In genomic region chr8:70763354-70763753, GRCm38 (mm10) we compare ENCODE assay signal across 8 mouse cellular contexts. TPM values are rescaled to one million over a fixed set of nuclear protein-coding genes. Genes with fewer than 3 reads are reported as not detected.
DNase-seq lines count a peak whose midpoint lies in the region; ATAC-seq and TF ChIP-seq lines count a peak whose summit lies in the region.

No protein-coding gene starts in this region.

- peaks cover 66% of the 10 kb centered on the region for H3K4me1 ChIP-seq in hindbrain, embryonic 10.5 days (replicated peaks)
- peaks cover 42% of the 10 kb centered on the region for H3K4me1 ChIP-seq in hindbrain, embryonic 12.5 days
- peaks cover 18 to 65% of the 10 kb centered on the region in 2 experiments for H3K4me1 ChIP-seq in CH12.LX (ENCODE audit: control insufficient read depth in 1 of 2, insufficient read depth in 2 of 2)
- H3K4me1 ChIP-seq in small intestine, adult 2 months (ENCODE audit: control insufficient read depth, insufficient read depth, insufficient read length, low read length), result peaks cover 37% of the 10 kb centered on the region

- no peaks in the 10 kb centered on the region for H3K9me3 ChIP-seq in hindbrain, embryonic 10.5 days
- H3K9me3 ChIP-seq in hindbrain, embryonic 12.5 days (replicated peaks), result no peaks in the 10 kb centered on the region
- no peaks in the 10 kb centered on the region for H3K9me3 ChIP-seq in CH12.LX (replicated peaks; ENCODE audit: low read length)

- H3K27ac ChIP-seq in hindbrain, embryonic 10.5 days, result no peak overlapping the region; the same call in 1 of the 2 replicates
- no peak overlapping the region for H3K27ac ChIP-seq in hindbrain, embryonic 12.5 days
- H3K27ac ChIP-seq in CH12.LX (ENCODE audit: insufficient read depth, low read depth), result no peak overlapping the region
- H3K27ac ChIP-seq in small intestine, adult 2 months (ENCODE audit: insufficient read depth, low read depth, low read length), result peak overlapping the region; percentile 89

- TF ChIP-seq POLR2A in CH12.LX (IDR thresholded peaks at IDR 0.05; ENCODE audit: low read depth, low read length), result no peak
- no peak for TF ChIP-seq POLR2A in brain, embryonic 14.5 days (IDR thresholded peaks at IDR 0.05; ENCODE audit: borderline replicate concordance, extremely low read depth, insufficient read depth, insufficient read length, poor library complexity, severe bottlenecking)
- TF ChIP-seq POLR2A in small intestine, adult 2 months (IDR thresholded peaks at IDR 0.05; ENCODE audit: low read depth, low read length), result no peak

- peaks cover 27% of the 10 kb centered on the region for H3K27me3 ChIP-seq in hindbrain, embryonic 10.5 days (ENCODE audit: insufficient read depth, poor library complexity, severe bottlenecking)
- peaks cover 24% of the 10 kb centered on the region; the same call in 1 of the 2 replicates for H3K27me3 ChIP-seq in hindbrain, embryonic 12.5 days
- no peaks in the 10 kb centered on the region for H3K27me3 ChIP-seq in CH12.LX (replicated peaks)
- no peaks in the 10 kb centered on the region for H3K27me3 ChIP-seq in small intestine, adult 2 months (ENCODE audit: control insufficient read depth, insufficient read depth, low read length)

- 6% methylated on average over 3 of the region's 3 CpGs for WGBS in hindbrain, embryonic 10.5 days
- WGBS in hindbrain, embryonic 12.5 days, result 4% methylated on average over 3 of the region's 3 CpGs
- WGBS in small intestine, adult 2 months, result 3% methylated on average over 3 of the region's 3 CpGs

- no peaks in the 10 kb centered on the region for H3K79me2 ChIP-seq in CH12.LX (replicated peaks; ENCODE audit: control insufficient read depth, extremely low read depth, insufficient read depth, poor library complexity, severe bottlenecking)

- no peak for TF ChIP-seq EP300 in CH12.LX (IDR thresholded peaks at IDR 0.05; ENCODE audit: low read length)

- no peak overlapping the region for H3K4me2 ChIP-seq in hindbrain, embryonic 12.5 days (replicated peaks)
- H3K4me2 ChIP-seq in CH12.LX (ENCODE audit: insufficient read depth, low read depth, poor library complexity, severe bottlenecking), result no peak overlapping the region

- no peak overlapping the region for H3K9ac ChIP-seq in hindbrain, embryonic 12.5 days
- H3K9ac ChIP-seq in CH12.LX (ENCODE audit: insufficient read depth, low read depth), result no peak overlapping the region

- no peak overlapping the region for H3K4me3 ChIP-seq in hindbrain, embryonic 10.5 days
- H3K4me3 ChIP-seq in hindbrain, embryonic 12.5 days, result no peak overlapping the region
- no peak overlapping the region for H3K4me3 ChIP-seq in CH12.LX (replicated peaks in 1 of 3; ENCODE audit: low read depth in 2 of 3, low read length in 2 of 3, poor library complexity in 1 of 3)
- H3K4me3 ChIP-seq in small intestine, adult 2 months (ENCODE audit: low read depth, low read length), result peak overlapping the region; percentile 7

- peak; percentile 69 for DNase-seq in hindbrain, embryonic 10.5 days (ENCODE audit: low spot score)
- peak; percentile 66 for DNase-seq in CH12.LX (ENCODE audit: extremely low read depth)
- no peak for DNase-seq in brain, embryonic 14.5 days (ENCODE audit: low read depth)
- peak; percentile 78 for DNase-seq in kidney, postnatal 10 days
- no peak for DNase-seq in right cerebral cortex, postnatal 36 days (ENCODE audit: low spot score in 2 of 2)
- no peak for DNase-seq in gastrocnemius, postnatal 4 days (ENCODE audit: low spot score in 2 of 2)

- H3K36me3 ChIP-seq in hindbrain, embryonic 10.5 days, result peaks cover 23% of the 10 kb centered on the region
- H3K36me3 ChIP-seq in hindbrain, embryonic 12.5 days, result peaks cover 19% of the 10 kb centered on the region
- peaks cover 16 to 43% of the 10 kb centered on the region in 2 experiments for H3K36me3 ChIP-seq in CH12.LX (replicated peaks in 1 of 2; ENCODE audit: control insufficient read depth in 1 of 2, insufficient read depth in 1 of 2, low read length in 1 of 2)
- peaks cover 12% of the 10 kb centered on the region for H3K36me3 ChIP-seq in small intestine, adult 2 months (ENCODE audit: control insufficient read depth, insufficient read depth, low read length)

- dilution Hi-C loops in CH12.LX (cut with MboI; ENCODE audit: extremely low pct_ligation_motif_present, extremely low pct_unique_long_range_greater_than_20kb, low sequenced_read_pairs), result no loop called here

- peak; percentile 81 for TF ChIP-seq RAD21 in CH12.LX (IDR thresholded peaks at IDR 0.05; ENCODE audit: low read depth, low read length)

- peak; percentile 87 to 91 for TF ChIP-seq CTCF in CH12.LX (conservative IDR thresholded peaks at IDR 0.05 in 1 of 2, IDR thresholded peaks at IDR 0.05 in 1 of 2; ENCODE audit: low read depth in 2 of 2, low read length in 2 of 2)
- peak; percentile 82 for TF ChIP-seq CTCF in brain, embryonic 14.5 days (IDR thresholded peaks at IDR 0.05; ENCODE audit: borderline replicate concordance, extremely low read depth, insufficient read depth, insufficient read length)
- peak; percentile 95 for TF ChIP-seq CTCF in small intestine, adult 2 months (IDR thresholded peaks at IDR 0.05; ENCODE audit: extremely low read depth, insufficient read length, insufficient replicate concordance, low read depth, low read length)

- ATAC-seq in hindbrain, embryonic 12.5 days (ENCODE audit: low FRiP score), result no peak

- in situ Hi-C loops in CH12.LX (cut with MboI; ENCODE audit: low pct_ligation_motif_present, low pct_unique_long_range_greater_than_20kb, low sequenced_read_pairs), result loop anchor here (5.0 kb wide), 1 partner anchor 79 kb away; no protein-coding TSS in a partner anchor

TF ChIP-seq in CH12.LX, 34 proteins besides CTCF, POLR2A, EP300 and RAD21:
- TF ChIP-seq MXI1 (IDR thresholded peaks at IDR 0.05; ENCODE audit: low read depth, low read length) (no peak), SMC3 (IDR thresholded peaks at IDR 0.05; ENCODE audit: low read depth, low read length) (peak; percentile 78)
TF ChIP-seq in CH12.LX: peak in this region for 1.

RNA-seq across cellular contexts. Expression of gene Mpv17l2, which starts 2.6 kb away (rescaled TPM):
- polyA plus RNA-seq in hindbrain, embryonic 10.5 days (2016; fragmentation: Nextera tagmentation; extraction: Ambion mirVana), result 35.0 and 40.6 TPM in 2 replicates
- polyA plus RNA-seq in hindbrain, embryonic 12.5 days (2016; fragmentation: Nextera tagmentation; extraction: Ambion mirVana), result 38.2 and 38.3 TPM in 2 replicates
- 25.3 and 28.5 TPM in 2 replicates for total RNA-seq in CH12.LX (2012; rRNA removed)
- 22.8 and 27.1 TPM in 2 replicates for total RNA-seq in CH12.LX (2014; rRNA removed)
- polyA plus RNA-seq in CH12.LX (2012; ENCODE audit: insufficient read length, low read depth), result 31.9 and 36.1 TPM in 2 replicates
- 29.1 and 45.0 TPM in 2 replicates for polyA plus RNA-seq in brain, embryonic 14.5 days (2012; rRNA removed)
- 190 and 222 TPM in 2 replicates for polyA plus RNA-seq in small intestine, adult 2 months (2012; rRNA removed)
- total RNA-seq in gastrocnemius, postnatal 4 days (2021), result 10 to 100 TPM; 27.0 to 27.4 TPM

RNA-seq across cellular contexts. Expression of gene Rab3a, which starts 8.9 kb away (rescaled TPM):
- polyA plus RNA-seq in hindbrain, embryonic 10.5 days (2016; fragmentation: Nextera tagmentation; extraction: Ambion mirVana), result 24.8 and 70.3 TPM in 2 replicates
- polyA plus RNA-seq in hindbrain, embryonic 12.5 days (2016; fragmentation: Nextera tagmentation; extraction: Ambion mirVana), result 126 and 134 TPM in 2 replicates
- total RNA-seq in CH12.LX (2012; rRNA removed) (1.8 and 1.9 TPM in 2 replicates), CH12.LX (2014; rRNA removed) (0.32 and 0.87 TPM in 2 replicates)
- 0.65 and 0.99 TPM in 2 replicates for polyA plus RNA-seq in CH12.LX (2012; ENCODE audit: insufficient read length, low read depth)
- 468 and 475 TPM in 2 replicates for polyA plus RNA-seq in brain, embryonic 14.5 days (2012; rRNA removed)
- polyA plus RNA-seq in small intestine, adult 2 months (2012; rRNA removed), result 14.9 and 26.3 TPM in 2 replicates
- 10 to 100 TPM; 41.0 to 44.4 TPM for total RNA-seq in gastrocnemius, postnatal 4 days (2021)

RNA-seq across cellular contexts. Expression of gene Pik3r2, which starts 13.2 kb away (rescaled TPM):
- polyA plus RNA-seq in hindbrain, embryonic 10.5 days (2016; fragmentation: Nextera tagmentation; extraction: Ambion mirVana), result 73.4 and 82.1 TPM in 2 replicates
- 84.5 and 85.5 TPM in 2 replicates for polyA plus RNA-seq in hindbrain, embryonic 12.5 days (2016; fragmentation: Nextera tagmentation; extraction: Ambion mirVana)
- 37.4 and 45.9 TPM in 2 replicates for total RNA-seq in CH12.LX (2012; rRNA removed)
- 12.4 and 13.8 TPM in 2 replicates for total RNA-seq in CH12.LX (2014; rRNA removed)
- 16.3 and 25.8 TPM in 2 replicates for polyA plus RNA-seq in CH12.LX (2012; ENCODE audit: insufficient read length, low read depth)
- polyA plus RNA-seq in brain, embryonic 14.5 days (2012; rRNA removed), result 150 and 161 TPM in 2 replicates
- polyA plus RNA-seq in small intestine, adult 2 months (2012; rRNA removed), result 129 and 414 TPM in 2 replicates
- total RNA-seq in gastrocnemius, postnatal 4 days (2021), result 10 to 100 TPM; 65.2 to 73.0 TPM

RNA-seq across cellular contexts. Expression of gene Pde4c, which starts 39.8 kb away (rescaled TPM):
- 0.63 and 0.69 TPM in 2 replicates for polyA plus RNA-seq in hindbrain, embryonic 10.5 days (2016; fragmentation: Nextera tagmentation; extraction: Ambion mirVana)
- 0.26 and 0.39 TPM in 2 replicates for polyA plus RNA-seq in hindbrain, embryonic 12.5 days (2016; fragmentation: Nextera tagmentation; extraction: Ambion mirVana)
- 3.8 and 4.7 TPM in 2 replicates for total RNA-seq in CH12.LX (2012; rRNA removed)
- total RNA-seq in CH12.LX (2014; rRNA removed), result 2.3 and 3.1 TPM in 2 replicates
- 6.5 TPM in 2 replicates for polyA plus RNA-seq in CH12.LX (2012; ENCODE audit: insufficient read length, low read depth)
- polyA plus RNA-seq in brain, embryonic 14.5 days (2012; rRNA removed), result 0.40 and 0.58 TPM in 2 replicates
- 6.5 and 6.8 TPM in 2 replicates for polyA plus RNA-seq in small intestine, adult 2 months (2012; rRNA removed)
- 1 to 10 TPM; 1.4 to 1.5 TPM for total RNA-seq in gastrocnemius, postnatal 4 days (2021)

RNA-seq across cellular contexts. Expression of gene Mast3, which starts 41.5 kb away (rescaled TPM):
- 11.4 and 18.2 TPM in 2 replicates for polyA plus RNA-seq in hindbrain, embryonic 10.5 days (2016; fragmentation: Nextera tagmentation; extraction: Ambion mirVana)
- 16.0 and 17.7 TPM in 2 replicates for polyA plus RNA-seq in hindbrain, embryonic 12.5 days (2016; fragmentation: Nextera tagmentation; extraction: Ambion mirVana)
- total RNA-seq in CH12.LX (2012; rRNA removed), result 11.3 and 11.6 TPM in 2 replicates
- 3.3 and 7.0 TPM in 2 replicates for total RNA-seq in CH12.LX (2014; rRNA removed)
- polyA plus RNA-seq in CH12.LX (2012; ENCODE audit: insufficient read length, low read depth), result 22.2 and 23.4 TPM in 2 replicates
- 45.2 and 48.3 TPM in 2 replicates for polyA plus RNA-seq in brain, embryonic 14.5 days (2012; rRNA removed)
- 63.9 and 71.9 TPM in 2 replicates for polyA plus RNA-seq in small intestine, adult 2 months (2012; rRNA removed)
- 10 to 100 TPM; 12.3 to 14.6 TPM for total RNA-seq in gastrocnemius, postnatal 4 days (2021)

Comparison
In these comparisons a context has a peak if more than half of its experiments do, and no peak if none do; other contexts are left out.
1. DNase-seq: peak in hindbrain, embryonic 10.5 days (single experiment), CH12.LX (single experiment) and kidney, postnatal 10 days (single experiment); none in brain, embryonic 14.5 days (single experiment), right cerebral cortex, postnatal 36 days (0 of 2) and gastrocnemius, postnatal 4 days (0 of 2).
2. Peak in every context shown above with its lines, with median percentiles within 50 percentile points of each other: CTCF ChIP-seq.